Mouse (Mus musculus) spleen, adult 2 months (tissue): Measurements from ENCODE around the gene Plekhm2.

Experiments used
- CTCF ChIP-seq: fragments of 200-500 bp; IDR thresholded peaks from 2 replicates; pipeline ENCODE4 v1.5.1; 2011; ENCODE audit warnings: mild to moderate bottlenecking, inconsistent platforms; ENCODE audit not compliant: insufficient read depth, insufficient read length, insufficient replicate concordance; ENCODE audit errors: extremely low read depth
- POLR2A ChIP-seq: fragments of 200-500 bp; IDR thresholded peaks from 2 replicates; pipeline ENCODE4 v1.6.1; 2011; ENCODE audit warnings: low read depth, low read length, inconsistent platforms

GRCm38 (mm10) chr4:141711250-141711649 is 46.6 kb upstream of the Plekhm2 start:
- TF ChIP-seq CTCF: no peak
- TF ChIP-seq POLR2A: no peak
